30 mouse cellular contexts compared by ENCODE assay signal in genomic region chr1:69277428-69277827, GRCm38 (mm10).
DNase-seq lines count a peak whose midpoint lies in the region; ATAC-seq and TF ChIP-seq lines count a peak whose summit lies in the region.
"Had no signal": no experiment of that assay in that cellular context is flagged by ENCODE, and none has a peak within 500 bp of the region (broad histone marks: within the 10 kb centered on the region; RNA-seq: fewer than 3 reads in every experiment).

No protein-coding gene starts in this region.

- no peaks in the 10 kb centered on the region for H3K27me3 ChIP-seq in lung, embryonic 14.5 days (ENCODE audit: insufficient read depth, low read length)
- H3K27me3 ChIP-seq: CH12.LX; embryonic facial prominence, embryonic 15.5 days; hindbrain, embryonic 13.5 days; liver, embryonic 12.5 days; neural tube, embryonic 15.5 days had no signal

- H3K27ac ChIP-seq in lung, embryonic 14.5 days (ENCODE audit: low read depth), result no peak overlapping the region
- H3K27ac ChIP-seq: embryonic facial prominence, embryonic 10.5 days; embryonic facial prominence, embryonic 15.5 days; heart, adult 2 months; hindbrain, embryonic 13.5 days; liver, embryonic 12.5 days; macrophage; neural tube, embryonic 15.5 days had no signal

- DNase-seq in lung, embryonic 14.5 days, result peak; percentile 3
- DNase-seq in lung, postnatal 10 days, result no peak
- DNase-seq in NIH3T3 (ENCODE audit: low read depth) (peak; percentile 28), ZHBTc4 (ENCODE audit: low read depth, low spot score) (peak; percentile 6)
- peak; percentile 1 for DNase-seq in yolk sac, embryonic 10.5 days (ENCODE audit: low spot score)
- DNase-seq in gastrocnemius, postnatal 10 days, result no peak
- no peak for DNase-seq in layer of hippocampus, adult 18-20 months (ENCODE audit: low spot score in 2 of 2)
- DNase-seq: adrenal gland, adult 2 months; cerebellum, adult 2 months; cerebellum, postnatal 14 days; gastrocnemius, postnatal 36 days; heart, adult 2 months; heart, postnatal 4 days; kidney, adult 11 months; kidney, postnatal 36 days; left cerebral cortex, postnatal 4 days; liver, postnatal 0 days; midbrain, embryonic 14.5 days; retina, postnatal 1 day; right cerebral cortex, postnatal 14 days; thymus, postnatal 4 days had no signal

- no peaks in the 10 kb centered on the region for H3K36me3 ChIP-seq in lung, embryonic 14.5 days (ENCODE audit: insufficient read depth)
- H3K36me3 ChIP-seq: embryonic facial prominence, embryonic 10.5 days; embryonic facial prominence, embryonic 15.5 days; hindbrain, embryonic 13.5 days; liver, embryonic 12.5 days; neural tube, embryonic 15.5 days had no signal

- H3K4me2 ChIP-seq in lung, embryonic 14.5 days, result no peak overlapping the region
- H3K4me2 ChIP-seq: embryonic facial prominence, embryonic 15.5 days; hindbrain, embryonic 13.5 days; liver, embryonic 12.5 days; neural tube, embryonic 15.5 days had no signal

- no peak for ATAC-seq in lung, embryonic 14.5 days (ENCODE audit: insufficient read depth)
- ATAC-seq: activated CD4-positive, CD25-positive, alpha-beta regulatory T cell, adult 4 months; forebrain, embryonic 14.5 days; liver, embryonic 12.5 days; liver, postnatal 0 days had no signal

- H3K9ac ChIP-seq in lung, embryonic 14.5 days, result no peak overlapping the region
- H3K9ac ChIP-seq: embryonic facial prominence, embryonic 15.5 days; hindbrain, embryonic 13.5 days; liver, embryonic 12.5 days; liver, postnatal 0 days; neural tube, embryonic 15.5 days had no signal

- H3K4me3 ChIP-seq in lung, embryonic 14.5 days (ENCODE audit: low read depth, low read length), result no peak overlapping the region
- H3K4me3 ChIP-seq: embryonic facial prominence, embryonic 10.5 days; embryonic facial prominence, embryonic 15.5 days; heart, adult 2 months; hindbrain, embryonic 13.5 days; liver, embryonic 12.5 days; neural tube, embryonic 15.5 days had no signal

- WGBS in lung, embryonic 14.5 days, result 44% methylated on average over 4 of the region's 4 CpGs

- no peaks in the 10 kb centered on the region for H3K9me3 ChIP-seq in lung, embryonic 14.5 days (ENCODE audit: low read depth, low read length)
- H3K9me3 ChIP-seq: embryonic facial prominence, embryonic 10.5 days; embryonic facial prominence, embryonic 15.5 days; hindbrain, embryonic 13.5 days; liver, embryonic 12.5 days; neural tube, embryonic 15.5 days had no signal

- no peaks in the 10 kb centered on the region for H3K4me1 ChIP-seq in lung, embryonic 14.5 days (ENCODE audit: insufficient read depth)
- H3K4me1 ChIP-seq: embryonic facial prominence, embryonic 10.5 days; embryonic facial prominence, embryonic 15.5 days; hindbrain, embryonic 13.5 days; liver, embryonic 12.5 days; neural tube, embryonic 15.5 days had no signal

- TF ChIP-seq CTCF in lung, embryonic 14.5 days (IDR thresholded peaks at IDR 0.05; ENCODE audit: low read depth), result no peak

Comparison
In these comparisons a context has a peak if more than half of its experiments do, and no peak if none do; other contexts are left out.
1. DNase-seq: peak in lung, embryonic 14.5 days (single experiment), NIH3T3 (single experiment), ZHBTc4 (single experiment) and yolk sac, embryonic 10.5 days (single experiment); none in lung, postnatal 10 days (single experiment), gastrocnemius, postnatal 10 days (single experiment) and layer of hippocampus, adult 18-20 months (0 of 2).